Mouse (Mus musculus) brain, embryonic 18.5 days (tissue): ENCODE results near the gene H2bfm.
"Not testable (repeated sequence)": the region's sequence is repeated elsewhere in the genome, so short reads cannot be mapped to it uniquely, and the experiment has no call there.

Experiments
- DNase-seq: peaks from one replicate; pipeline ENCODE4 v3.0.0-alpha.2; 2012; ENCODE audit warnings: low read depth, low spot score

H2bfm gene

DNA sequence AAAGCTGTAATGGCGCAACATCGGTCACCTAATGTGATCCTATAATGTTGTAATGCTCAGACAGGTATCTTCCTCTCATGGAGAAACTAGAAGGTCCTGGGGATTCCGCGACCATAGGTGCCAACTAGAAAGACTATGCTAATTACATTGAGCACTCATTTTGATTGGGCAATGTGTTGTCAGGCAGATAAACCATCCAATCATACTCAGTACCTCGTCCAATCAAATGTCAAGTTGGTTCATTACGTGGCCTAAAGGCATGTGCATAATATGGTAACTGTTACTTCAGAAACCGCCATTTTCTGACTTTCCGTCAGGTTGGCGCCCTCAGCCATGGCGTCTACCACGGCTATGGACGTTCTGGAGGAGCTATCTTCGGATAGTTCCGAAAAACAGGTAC is at the start of gene H2bfm:
Gene H2bfm (plus strand): TSS at position 295 of the 400 bp plus-strand sequence.
- no peak for DNase-seq

DNA sequence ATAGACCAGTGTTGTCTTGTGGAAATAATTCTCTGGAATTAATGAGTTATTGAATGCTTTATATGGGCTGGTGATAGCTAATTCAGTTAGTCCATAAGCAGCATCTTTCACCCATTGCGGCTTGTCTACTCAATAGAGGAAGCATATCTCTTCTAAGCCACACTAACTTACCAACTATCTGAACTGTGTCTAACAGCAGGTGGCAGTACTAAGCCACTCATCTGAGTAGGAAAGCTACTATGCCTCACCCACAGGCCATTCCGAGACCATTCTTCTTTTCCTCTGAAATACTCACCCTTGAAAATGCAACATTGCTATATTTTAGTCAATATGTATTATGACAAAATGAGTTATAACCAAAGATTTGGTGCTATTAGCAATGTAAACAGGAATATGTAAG is 31.4 kb upstream of the H2bfm start:
- no peak for DNase-seq

DNA sequence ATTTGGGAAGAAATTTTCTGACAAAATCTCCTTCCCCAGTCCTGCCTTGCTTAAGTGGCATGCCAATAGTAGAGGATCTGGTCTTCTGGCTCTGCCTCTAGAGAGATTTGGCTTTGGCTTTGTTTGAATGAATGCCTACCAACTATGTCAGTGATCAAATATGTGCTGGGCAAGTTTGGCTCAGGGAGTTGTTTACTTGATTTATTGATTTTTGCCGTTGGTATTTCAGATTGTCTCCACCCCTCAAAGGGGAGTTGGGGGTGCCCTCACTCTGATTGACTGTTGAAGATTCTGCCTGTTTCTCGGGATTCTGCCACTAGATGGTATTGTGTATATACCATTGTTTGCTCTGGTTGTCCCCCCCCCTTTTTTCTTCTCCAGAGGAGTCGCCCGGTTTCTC is 22.8 kb upstream of the H2bfm start:
- no peak for DNase-seq

DNA sequence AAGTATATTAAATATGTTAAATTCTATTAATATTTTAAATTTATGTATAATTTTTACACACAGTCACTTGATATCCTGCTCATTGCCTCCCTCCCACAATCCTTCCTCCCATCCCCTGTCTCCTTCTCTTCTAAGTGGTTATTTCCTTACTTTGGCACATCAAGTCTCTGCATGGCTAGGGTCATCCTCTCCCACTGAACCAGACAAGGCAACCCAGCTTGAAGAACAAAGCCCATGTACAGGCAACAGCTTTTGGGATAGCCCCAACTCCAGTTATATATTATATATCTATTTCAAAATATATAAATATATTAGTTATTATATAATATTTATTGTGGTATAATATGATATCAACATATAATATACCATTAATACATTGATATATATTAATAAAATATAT is 1.3 kb upstream of the H2bfm start:
- DNase-seq: no peak

DNA sequence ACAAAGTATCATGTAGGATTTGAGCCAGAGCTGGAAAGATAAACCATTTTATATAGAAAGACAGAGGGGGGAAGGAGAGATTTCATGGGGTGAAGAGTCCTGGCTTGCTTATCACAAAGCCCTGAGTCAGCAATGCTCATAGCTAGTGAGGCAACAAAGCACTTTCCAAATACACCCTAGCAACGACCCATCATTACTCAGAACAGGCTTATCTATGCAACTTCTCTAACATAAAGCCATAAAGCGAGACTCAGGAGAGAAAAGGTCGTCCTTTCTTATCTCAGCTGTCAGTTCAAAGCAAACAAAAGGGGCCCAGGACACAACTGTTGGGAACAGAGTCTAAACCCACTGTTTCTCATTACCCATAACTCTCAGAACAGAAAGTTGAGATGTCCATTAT is 10.9 kb downstream of the H2bfm start:
- no peak for DNase-seq

DNA sequence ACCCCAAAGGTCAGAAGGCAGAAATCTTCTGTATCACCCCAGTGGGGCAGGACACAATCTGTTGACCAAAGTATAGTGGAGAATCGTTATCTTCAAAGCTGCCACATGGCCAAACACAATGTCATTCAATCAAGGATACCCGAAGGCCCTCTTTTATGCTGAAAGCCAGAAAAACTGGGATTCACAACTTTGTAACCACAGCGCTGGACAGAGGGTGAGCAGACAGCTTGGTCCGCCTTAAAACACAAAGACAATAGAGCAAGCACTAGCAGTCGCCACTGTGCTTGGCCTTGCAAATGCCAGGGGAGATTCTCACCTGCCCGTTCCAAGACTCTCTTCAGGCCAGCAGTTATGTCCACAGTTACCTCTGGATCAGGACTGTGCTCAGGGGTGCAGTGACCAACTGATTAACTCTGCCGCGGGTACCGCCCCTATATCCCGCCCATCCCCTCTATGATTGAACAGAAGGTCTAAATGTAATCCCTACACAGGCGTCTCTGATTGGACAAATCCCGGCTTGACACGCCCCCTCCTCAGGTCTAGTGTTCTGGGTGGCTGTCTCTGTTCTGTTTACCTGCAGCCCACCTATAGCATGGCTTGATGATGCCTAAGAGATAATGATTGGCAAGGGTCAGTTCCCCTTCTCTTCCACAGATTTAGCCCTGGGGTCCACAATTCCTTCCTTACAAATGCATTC is 30.6 kb downstream of the H2bfm start:
- peak; percentile 60 for DNase-seq

DNA sequence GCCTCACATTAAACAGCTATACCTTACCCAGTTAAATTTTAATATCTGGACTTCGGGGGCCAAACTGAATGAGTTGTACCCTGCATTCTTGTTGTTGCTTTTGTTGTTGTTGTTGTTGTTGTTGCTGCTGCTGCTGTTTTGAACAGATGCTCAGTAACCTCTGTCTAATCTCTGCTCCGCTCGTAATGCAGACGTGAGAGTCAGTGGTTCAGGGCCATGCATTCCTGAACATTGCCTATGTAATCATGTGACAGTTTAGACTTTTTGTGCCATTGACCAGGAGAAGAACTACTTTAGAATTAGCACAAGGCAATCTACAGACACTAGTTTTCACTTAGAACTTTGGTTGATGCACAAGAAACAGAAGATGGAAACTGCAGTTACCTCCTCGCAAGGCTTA is 31.2 kb downstream of the H2bfm start:
- DNase-seq: not testable (repeated sequence)

DNA sequence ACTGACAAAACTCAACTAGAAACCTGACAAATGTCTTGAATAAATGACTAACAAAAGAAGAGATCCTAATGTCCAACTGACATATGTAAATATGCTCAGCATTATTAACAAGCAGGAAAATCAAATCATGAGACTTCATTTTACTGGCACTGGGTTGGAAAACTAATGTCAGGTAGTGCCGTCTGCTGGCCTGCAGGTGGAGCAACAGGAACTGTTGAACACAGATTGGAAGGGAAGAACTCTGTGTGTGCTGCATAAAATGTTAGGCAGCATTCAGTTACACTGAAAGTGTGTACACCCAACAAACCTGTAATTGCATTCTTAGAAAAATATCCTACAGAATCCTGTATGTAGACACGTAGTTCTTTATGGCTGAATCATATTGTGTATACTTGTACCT is 32.6 kb downstream of the H2bfm start:
- no peak for DNase-seq

DNA sequence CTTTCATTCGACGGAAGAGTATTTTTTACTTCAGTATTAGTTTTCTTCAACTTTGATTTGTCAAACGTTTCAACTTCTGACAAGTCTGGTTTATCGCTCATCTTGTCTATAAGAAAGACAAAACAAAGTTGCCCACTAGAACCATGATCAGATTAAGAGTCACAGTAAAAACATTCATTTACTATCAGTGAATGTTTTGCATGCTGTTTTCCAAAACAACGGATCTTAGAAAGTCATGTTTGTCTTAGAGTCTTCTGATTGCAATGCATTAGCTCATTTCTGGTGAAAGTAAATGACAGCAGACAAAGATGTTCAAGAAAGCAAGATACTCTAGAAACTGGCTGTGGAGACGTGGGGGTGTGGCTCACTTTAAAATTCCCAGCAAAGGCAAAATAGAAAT is 48.3 kb downstream of the H2bfm start, which contains the start of gene Tmsb15b2:
Gene Tmsb15b2 (minus strand): TSS at position 101 of the 400 bp plus-strand sequence.
- not testable (repeated sequence) for DNase-seq

DNA sequence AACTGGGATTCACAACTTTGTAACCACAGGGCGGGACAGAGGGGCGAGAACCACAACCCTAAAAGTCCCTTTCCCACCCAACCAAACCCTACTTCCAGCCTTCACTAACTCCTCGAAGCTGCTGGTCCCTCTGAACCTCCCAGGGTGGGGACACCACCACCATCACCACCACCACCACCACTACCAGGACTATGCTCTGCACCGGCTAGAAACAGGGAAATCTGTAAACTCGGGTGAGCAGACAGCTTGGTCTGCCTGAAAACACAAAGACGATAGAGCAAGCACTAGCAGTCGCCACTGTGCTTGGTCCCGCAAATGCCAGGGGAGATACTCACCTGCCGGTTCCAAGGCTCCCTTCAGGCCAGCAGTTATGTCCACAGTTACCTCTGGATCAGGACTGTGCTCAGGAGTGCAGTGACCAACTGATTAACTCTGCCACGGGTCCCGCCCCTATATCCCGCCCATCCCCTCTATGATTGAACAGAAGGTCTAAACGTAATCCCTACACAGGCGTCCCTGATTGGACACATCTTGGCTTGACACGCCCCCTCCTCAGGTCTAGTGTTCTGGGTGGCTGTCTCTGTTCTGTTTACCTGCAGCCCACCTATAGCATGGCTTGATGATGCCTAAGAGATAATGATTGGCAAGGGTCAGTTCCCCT is 49.4 kb downstream of the H2bfm start, which contains the start of the genes Tmsb15l and Tmsb15b1:
Gene Tmsb15l (minus strand): TSS at position 446 of the 661 bp plus-strand sequence.
Gene Tmsb15b1 (minus strand): TSS at position 451 of the 661 bp plus-strand sequence.
- peak; percentile 77 for DNase-seq
